Mouse (Mus musculus) testis, adult 2 months (tissue): ENCODE results near the gene Gm35315.

Experiments
- CTCF ChIP-seq: fragments of 200-500 bp; IDR thresholded peaks from 2 replicates; pipeline ENCODE4 v1.5.1; 2012; ENCODE audit warnings: low read depth, mild to moderate bottlenecking, inconsistent platforms, low read length, moderate library complexity; ENCODE audit not compliant: control insufficient read depth, insufficient read depth, insufficient replicate concordance
- POLR2A ChIP-seq: fragments of 200-500 bp; IDR thresholded peaks from 2 replicates; pipeline ENCODE4 v1.6.1; 2012; ENCODE audit warnings: low read depth, mild to moderate bottlenecking, inconsistent platforms, low read length, moderate library complexity; ENCODE audit not compliant: control insufficient read depth

GRCm38 (mm10) chr5:110142309-110142708 lies 48.1 kb upstream of the Gm35315 start:
- TF ChIP-seq POLR2A: no peak
- no peak for TF ChIP-seq CTCF
